Mouse (Mus musculus): Measurements from ENCODE around the gene Skap1.

Skap1 gene

DNA sequence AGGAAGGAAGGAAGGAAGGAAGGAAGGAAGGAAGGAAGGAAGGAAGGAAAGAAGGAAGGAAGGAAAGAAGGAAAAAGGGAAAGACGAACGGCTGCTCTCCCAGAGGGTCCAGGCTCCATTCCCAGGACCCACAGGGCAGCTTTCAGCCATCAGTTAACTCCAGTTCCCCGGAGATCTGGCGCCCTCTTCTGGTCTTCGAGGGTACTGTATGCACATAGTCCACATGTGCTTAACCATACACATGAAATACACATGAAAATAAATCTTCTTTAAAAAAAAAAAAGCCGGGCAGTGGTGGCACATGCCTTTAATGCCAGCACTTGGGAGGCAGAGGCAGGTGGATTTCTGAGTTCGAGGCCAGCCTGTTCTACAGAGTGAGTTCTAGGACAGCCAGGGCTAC, 320.5 kb downstream of the Skap1 start:
- peak; percentile 73 for DNase-seq (ENCODE audit: low read depth)

DNA sequence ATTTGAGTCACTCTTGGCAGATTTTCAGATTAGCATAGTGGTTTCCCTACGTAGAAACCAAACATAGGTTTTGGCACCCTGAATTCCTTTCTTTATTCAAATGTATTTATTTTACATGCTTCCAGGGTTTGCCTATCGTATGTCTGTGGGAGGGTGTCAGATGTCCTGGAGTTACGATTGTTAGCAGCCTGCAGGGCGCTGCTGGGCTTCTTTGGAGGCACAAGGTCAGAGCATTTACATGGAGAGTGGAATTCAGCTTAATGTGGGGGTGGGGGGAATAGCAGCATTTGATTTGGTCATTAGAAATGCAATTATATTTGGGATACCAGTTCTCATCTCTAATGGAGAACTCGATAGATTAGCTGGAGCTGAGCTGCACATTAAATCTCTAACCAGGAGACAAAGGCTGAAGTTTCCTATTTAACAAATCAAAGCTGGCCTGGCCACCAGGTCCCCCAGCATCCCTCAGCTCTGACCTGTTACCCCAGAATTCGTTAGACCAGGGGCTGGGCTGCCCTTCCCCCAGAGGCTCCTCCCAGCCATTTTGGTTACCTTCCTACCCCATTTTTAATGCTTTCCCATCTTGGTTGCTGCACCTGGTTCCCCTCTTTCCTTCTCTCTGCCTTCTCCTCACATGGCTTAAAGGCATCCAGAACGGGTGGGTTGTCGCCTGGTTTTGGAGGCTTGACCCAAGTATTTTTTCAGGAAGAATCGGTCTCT, 322.5 kb downstream of the Skap1 start:
- DNase-seq (ENCODE audit: low read depth), result no peak

DNA sequence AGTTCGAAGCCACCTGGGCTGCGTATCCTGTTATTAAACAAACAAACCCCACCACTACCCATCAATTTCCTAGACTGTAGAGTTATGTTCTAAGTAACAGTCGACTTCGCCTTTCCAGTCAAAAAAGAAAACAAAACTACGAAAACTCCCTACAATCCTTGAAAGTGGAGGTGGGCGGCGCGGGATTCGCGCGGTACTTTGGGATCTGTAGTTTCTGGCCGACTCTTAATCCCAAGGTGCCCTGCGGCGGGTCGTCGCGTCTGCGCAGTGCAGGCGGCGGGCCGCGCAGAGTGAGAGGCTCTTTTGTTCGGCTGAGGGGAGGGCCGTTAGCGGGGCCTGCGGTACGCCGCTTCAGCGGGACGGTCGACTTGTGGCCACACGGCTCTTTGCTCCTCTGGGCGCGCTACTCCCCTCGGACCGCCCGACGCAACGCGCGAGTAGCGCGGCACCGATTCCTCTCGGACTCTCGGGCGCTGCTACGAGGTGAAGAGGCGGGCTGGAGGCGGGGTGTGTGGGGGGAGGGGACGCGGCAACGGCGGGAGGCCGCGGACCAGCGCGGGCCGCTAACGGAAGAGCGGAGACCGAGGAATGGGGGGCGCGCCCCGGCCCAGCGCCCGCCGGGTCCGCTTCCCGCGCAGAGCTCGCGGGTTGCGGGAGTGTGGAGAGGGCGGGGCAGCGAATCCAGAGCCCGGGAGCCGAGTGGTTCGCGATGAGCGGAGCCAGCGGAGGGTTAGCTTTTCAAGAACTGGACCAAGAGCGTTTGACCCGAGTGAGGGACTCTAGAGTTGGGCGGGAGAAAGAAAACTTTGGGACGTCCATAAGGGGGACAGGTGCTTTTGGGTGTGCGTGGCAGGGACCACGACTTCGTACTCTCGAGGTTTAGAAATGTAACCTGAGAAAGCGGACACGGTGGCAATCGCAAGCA, 324.7 kb downstream of the Skap1 start, which contains the start of gene Cbx1:
Cbx1 (plus strand) TSS at position 257 of the 925 bp plus-strand sequence.
- DNase-seq (ENCODE audit: low read depth), result peak; percentile 80

DNA sequence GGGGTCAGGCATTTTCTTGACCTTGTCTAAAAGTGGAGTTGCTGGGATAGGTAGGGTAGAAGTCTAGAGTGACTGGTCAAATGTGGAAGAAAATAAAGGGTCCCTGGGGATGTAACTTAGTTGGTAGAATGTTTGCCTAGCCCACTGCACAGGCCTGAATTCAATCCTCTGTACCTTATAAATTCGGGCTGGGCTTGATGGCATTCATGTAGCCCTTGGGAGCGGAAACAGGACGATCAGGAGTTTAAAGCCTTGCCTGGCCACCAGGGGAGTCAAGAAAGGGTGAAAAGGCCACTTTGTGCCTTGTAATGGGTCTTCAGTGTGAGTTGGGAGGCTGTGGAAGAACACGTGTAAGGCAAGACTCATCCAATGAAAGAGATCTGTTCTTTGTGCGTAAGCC, 325.6 kb downstream of the Skap1 start:
- DNase-seq (ENCODE audit: low read depth), result no peak

DNA sequence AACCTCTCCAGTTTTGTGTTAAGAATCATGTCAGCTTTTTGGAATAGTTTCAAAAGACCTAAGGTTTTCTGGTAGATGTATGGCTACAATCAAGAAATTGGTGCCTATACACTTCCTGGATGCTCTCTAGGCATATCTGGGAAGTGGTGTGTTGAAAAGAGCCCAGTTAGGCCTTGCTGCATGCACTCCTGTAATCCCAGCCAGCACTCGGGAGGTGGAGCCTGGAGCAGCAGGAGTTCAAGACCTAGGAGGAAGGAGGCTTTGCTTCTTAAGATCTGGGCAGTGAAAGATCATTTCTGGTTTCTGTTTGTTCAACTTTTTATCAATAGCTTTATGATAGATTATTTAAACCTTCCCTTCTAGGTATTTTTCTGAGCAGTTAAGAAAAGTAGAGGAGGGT, 326.3 kb downstream of the Skap1 start:
- DNase-seq (ENCODE audit: low read depth), result no peak

DNA sequence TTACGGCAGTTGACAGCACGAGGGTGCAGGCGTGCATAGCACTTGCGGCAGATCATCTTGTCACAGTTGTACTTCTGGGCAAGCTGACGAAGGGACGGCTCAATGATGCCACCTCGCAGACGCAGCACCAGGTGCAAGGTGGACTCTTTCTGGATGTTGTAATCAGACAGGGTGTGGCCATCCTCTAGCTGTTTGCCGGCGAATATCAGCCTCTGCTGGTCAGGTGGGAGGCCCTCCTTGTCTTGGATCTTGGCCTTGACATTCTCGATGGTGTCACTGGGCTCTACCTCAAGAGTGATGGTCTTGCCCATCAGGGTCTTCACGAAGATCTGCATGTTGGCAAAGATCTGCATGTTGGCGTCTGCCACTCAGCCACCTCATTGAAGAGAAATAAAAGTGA, 331.1 kb downstream of the Skap1 start:
- no peak for DNase-seq (ENCODE audit: low read depth)

DNA sequence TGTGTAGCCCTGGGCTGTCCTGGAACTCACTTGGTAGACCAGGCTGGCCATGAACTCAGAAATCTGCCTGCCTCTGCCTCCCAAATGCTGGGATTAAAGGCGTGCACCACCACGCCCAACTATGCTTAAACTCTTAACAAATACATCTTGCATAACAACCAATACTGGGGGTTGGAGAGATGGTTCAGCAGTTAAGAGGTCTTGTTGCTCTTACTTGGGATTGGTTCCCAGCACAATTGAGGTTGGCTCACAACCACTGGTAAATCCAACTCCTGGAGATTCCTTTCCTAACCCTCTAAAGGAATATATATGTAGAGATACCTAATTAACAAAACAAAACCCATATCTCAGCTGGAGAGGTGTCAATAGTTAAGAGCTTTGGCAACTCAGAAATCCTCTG, 331.7 kb downstream of the Skap1 start:
- no peak for DNase-seq (ENCODE audit: low read depth)

DNA sequence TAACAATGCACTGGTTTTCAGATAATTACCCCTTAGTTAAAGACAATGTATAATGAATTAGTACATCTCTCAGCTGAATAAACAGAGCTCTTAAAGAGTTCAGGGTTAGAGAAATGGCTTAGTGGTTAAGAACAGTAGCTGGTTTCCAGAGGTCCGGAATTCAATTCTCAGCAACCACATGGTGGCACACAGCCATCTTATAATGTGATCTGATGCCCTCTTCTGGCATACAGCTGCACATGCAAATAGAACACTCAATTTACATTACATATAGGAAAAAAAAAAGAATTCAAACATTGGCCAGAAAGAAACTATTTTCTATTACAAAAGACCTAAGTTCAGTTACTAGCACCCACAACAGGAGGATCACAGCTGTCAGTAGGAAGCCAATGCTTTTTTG, 332.2 kb downstream of the Skap1 start:
- DNase-seq (ENCODE audit: low read depth), result no peak

DNA sequence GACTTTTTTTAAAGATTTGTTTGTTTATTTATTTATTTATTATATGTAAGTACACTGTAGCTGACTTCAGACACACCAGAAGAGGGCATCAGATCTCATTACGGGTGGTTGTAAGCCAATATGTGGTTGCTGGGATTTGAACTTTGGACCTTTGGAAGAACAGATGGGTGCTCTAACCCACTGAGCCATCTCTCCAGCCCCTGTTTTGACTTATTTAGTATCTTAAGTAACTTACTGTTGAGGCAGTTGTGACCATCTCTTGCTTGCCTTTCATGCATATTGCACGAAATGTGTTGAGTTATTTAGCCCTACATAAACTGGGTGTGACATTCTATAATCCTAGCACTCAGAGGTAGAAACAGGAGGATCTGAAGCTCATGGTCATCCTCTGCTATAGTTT, 335.1 kb downstream of the Skap1 start:
- DNase-seq (ENCODE audit: low read depth), result no peak

DNA sequence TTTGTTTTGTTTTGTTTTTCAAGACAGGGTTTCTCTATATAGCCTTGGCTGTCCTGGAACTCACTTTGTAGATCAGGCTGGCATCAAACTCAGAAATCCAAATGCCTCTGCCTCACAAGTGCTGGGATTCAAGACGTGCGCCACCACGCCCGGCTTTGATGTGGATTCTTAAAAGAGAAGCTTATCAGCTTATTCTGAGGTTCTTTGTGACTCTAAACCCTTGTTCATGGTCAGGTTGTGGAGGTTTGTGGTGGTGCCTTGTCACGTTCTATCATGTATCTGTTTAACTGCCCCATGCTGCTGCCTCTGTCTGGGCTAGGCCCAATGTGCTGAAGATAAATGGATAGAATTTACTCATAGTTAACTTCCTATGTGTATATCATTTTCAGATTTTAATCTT, 341.2 kb downstream of the Skap1 start:
- no peak for DNase-seq (ENCODE audit: low read depth)

DNA sequence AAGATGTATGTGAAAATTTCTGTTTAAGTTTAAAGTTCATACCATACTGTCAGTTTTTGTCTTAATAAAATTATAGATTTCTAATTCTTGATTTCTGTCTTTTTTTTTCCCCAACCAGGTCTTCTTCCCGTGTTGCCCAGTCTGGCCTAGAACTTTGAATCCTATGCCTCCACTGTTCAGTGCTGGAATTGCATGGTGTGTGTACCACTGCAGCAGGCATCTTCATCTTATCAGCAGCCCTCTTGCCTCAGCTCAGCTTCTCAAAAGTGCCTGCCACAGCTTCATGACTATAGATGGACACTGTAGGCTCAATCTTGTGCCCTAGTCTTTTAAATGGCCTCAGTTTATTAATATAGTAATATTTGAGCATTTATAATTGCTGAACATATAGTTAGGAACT, 343.7 kb downstream of the Skap1 start:
- no peak for DNase-seq (ENCODE audit: low read depth)
